Mouse (Mus musculus) lung, postnatal 36 days (tissue): ENCODE data around the gene Xlr3a.
"Not testable (repeated sequence)": the region's sequence is repeated elsewhere in the genome, so short reads cannot be mapped to it uniquely, and the experiment has no call there.

Experiments used
- DNase-seq: peaks from one replicate; pipeline ENCODE4 v3.0.0; 2022; ENCODE audit warnings: mixed read lengths

Xlr3a gene

GRCm38 (mm10) chrX:73096941-73097508, at the start of gene Xlr3a:
TSS of gene Xlr3a (minus strand) at chrX:73097095.
- peak; percentile 1 for DNase-seq

- not testable (repeated sequence) for DNase-seq
These were observed 46.3 kb upstream of the Xlr3a start for GRCm38 (mm10) chrX:73143218-73143618.

GRCm38 (mm10) chrX:73122859-73123829, 26.2 kb upstream of the Xlr3a start:
- DNase-seq, result not testable (repeated sequence)

- DNase-seq, result not testable (repeated sequence)
These were observed 19.9 kb upstream of the Xlr3a start, which contains the start of gene Gm14685 for GRCm38 (mm10) chrX:73116747-73117146. TSS of gene Gm14685 (plus strand) at chrX:73117047.

GRCm38 (mm10) chrX:73082267-73083055, 14.4 kb downstream of the Xlr3a start, which contains the start of gene Xlr4a:
TSS of gene Xlr4a (minus strand) at chrX:73082478.
- DNase-seq, result not testable (repeated sequence)

- DNase-seq, result not testable (repeated sequence)
These were observed 30.1 kb downstream of the Xlr3a start for GRCm38 (mm10) chrX:73066765-73067312.

- no peak for DNase-seq
These were observed 32.5 kb downstream of the Xlr3a start, which contains the start of gene Pnma3 for GRCm38 (mm10) chrX:73064415-73064793. TSS of gene Pnma3 (plus strand) at chrX:73064787.

- no peak for DNase-seq
These were observed 33.1 kb downstream of the Xlr3a start for GRCm38 (mm10) chrX:73063512-73064414.

GRCm38 (mm10) chrX:73062323-73062722, 34.6 kb downstream of the Xlr3a start:
- DNase-seq, result no peak

GRCm38 (mm10) chrX:73061528-73061927, 35.4 kb downstream of the Xlr3a start:
- DNase-seq, result no peak

GRCm38 (mm10) chrX:73053860-73054563, 42.9 kb downstream of the Xlr3a start:
- peak; percentile 96 for DNase-seq

GRCm38 (mm10) chrX:73039666-73040065, 57.2 kb downstream of the Xlr3a start:
- DNase-seq, result no peak

- DNase-seq, result no peak
These were observed 58.1 kb downstream of the Xlr3a start for GRCm38 (mm10) chrX:73038831-73039230.

- no peak for DNase-seq
These were observed 59.9 kb downstream of the Xlr3a start, which contains the start of gene Pnma5 for GRCm38 (mm10) chrX:73037003-73037402. TSS of gene Pnma5 (minus strand) at chrX:73037103.
